ENCODE assay signal across 9 mouse cellular contexts in the genomic region with DNA sequence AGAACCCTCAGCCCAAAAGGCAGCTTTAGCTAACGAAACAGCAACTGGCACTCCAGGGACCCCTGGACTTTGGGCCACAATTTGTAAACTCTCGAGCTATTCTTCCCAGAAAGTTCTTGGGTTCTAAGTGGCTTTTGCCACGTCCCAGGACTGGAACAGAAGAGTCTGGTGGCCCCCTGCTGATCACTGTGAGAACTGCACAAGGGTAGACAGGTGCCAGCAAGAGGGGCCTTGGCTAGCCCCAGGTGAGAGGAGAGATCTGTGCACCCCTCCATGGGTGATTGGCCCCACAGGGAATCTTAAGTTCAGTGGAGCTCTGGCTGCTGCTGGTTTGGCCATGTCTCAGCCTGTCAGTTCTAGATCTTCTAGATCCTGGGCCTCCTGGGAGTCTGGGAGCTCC. TPM values are rescaled to one million over a fixed set of nuclear protein-coding genes. Genes with fewer than 3 reads are reported as not detected.
DNase-seq lines count a peak whose midpoint lies in the region; ATAC-seq and TF ChIP-seq lines count a peak whose summit lies in the region.
"Had no signal": no experiment of that assay in that cellular context is flagged by ENCODE, and none has a peak within 500 bp of the region (broad histone marks: within the 10 kb centered on the region; RNA-seq: fewer than 3 reads in every experiment).

No protein-coding gene starts in this region.

- intact Hi-C loops in left cerebral cortex, postnatal 25 days (cut with DNase I), result loop anchor here (5.0 kb wide), 1 partner anchor 129 kb away; no protein-coding TSS in a partner anchor

- 46% methylated on average over 3 of the region's 3 CpGs for WGBS in cerebellum, adult 2 months
- 35% methylated on average over 3 of the region's 3 CpGs for WGBS in forebrain, embryonic 11.5 days
- 32% methylated on average over 3 of the region's 3 CpGs for WGBS in midbrain, postnatal 0 days

- no peak for ATAC-seq in cerebellum, adult (ENCODE audit: insufficient number of reproducible peaks, low FRiP score, low TSS enrichment)
- ATAC-seq in forebrain, embryonic 11.5 days (replicated peaks; ENCODE audit: low FRiP score), result no peak
- peak; percentile 51 to 54; a peak in 2 of 4 replicates for ATAC-seq in hematopoietic stem cell, adult 5-6 weeks (replicated peaks in 1 of 2; ENCODE audit: insufficient read depth in 1 of 2, low FRiP score in 2 of 2, low TSS enrichment in 1 of 2, low read depth in 1 of 2, poor library complexity in 2 of 2, severe bottlenecking in 2 of 2)
- ATAC-seq in midbrain, postnatal 0 days (ENCODE audit: low FRiP score), result no peak

- TF ChIP-seq CTCF in cerebellum, adult 2 months (IDR thresholded peaks at IDR 0.05; ENCODE audit: borderline replicate concordance, insufficient read depth, low read depth, low read length), result peak; percentile 70; the same call in 1 of the 2 replicates
- TF ChIP-seq CTCF in midbrain, postnatal 0 days (IDR thresholded peaks at IDR 0.05), result peak; percentile 76

- H3K27me3 ChIP-seq in cerebellum, adult 2 months (ENCODE audit: control insufficient read depth, insufficient read depth, low read length), result no peaks in the 10 kb centered on the region
- H3K27me3 ChIP-seq in forebrain, embryonic 11.5 days (ENCODE audit: control insufficient read depth, insufficient read depth, low read length), result no peaks in the 10 kb centered on the region
- H3K27me3 ChIP-seq in midbrain, postnatal 0 days (ENCODE audit: insufficient read depth, low read length), result no peaks in the 10 kb centered on the region
- H3K27me3 ChIP-seq: lung, embryonic 15.5 days had no signal

- no peak overlapping the region for H3K9ac ChIP-seq in forebrain, embryonic 11.5 days (ENCODE audit: low read length)
- no peak overlapping the region for H3K9ac ChIP-seq in midbrain, postnatal 0 days (replicated peaks; ENCODE audit: low read length, poor library complexity, severe bottlenecking)
- H3K9ac ChIP-seq: lung, embryonic 15.5 days had no signal

- H3K4me1 ChIP-seq in cerebellum, adult 2 months (ENCODE audit: control insufficient read depth, insufficient read depth, low read length), result no peaks in the 10 kb centered on the region
- peaks cover 6% of the 10 kb centered on the region for H3K4me1 ChIP-seq in forebrain, embryonic 11.5 days (replicated peaks; ENCODE audit: control insufficient read depth, insufficient read depth, low read length)
- no peaks in the 10 kb centered on the region for H3K4me1 ChIP-seq in midbrain, postnatal 0 days (ENCODE audit: insufficient read depth, low read length)

- TF ChIP-seq POLR2A in cerebellum, adult 2 months (IDR thresholded peaks at IDR 0.05; ENCODE audit: borderline replicate concordance, insufficient read depth, low read length), result no peak

- no peak overlapping the region for H3K4me2 ChIP-seq in forebrain, embryonic 11.5 days (ENCODE audit: low read depth, low read length, severe bottlenecking)
- H3K4me2 ChIP-seq in midbrain, postnatal 0 days (ENCODE audit: low read depth, low read length, poor library complexity, severe bottlenecking), result no peak overlapping the region
- H3K4me2 ChIP-seq: lung, embryonic 15.5 days had no signal

- no peaks in the 10 kb centered on the region for H3K36me3 ChIP-seq in forebrain, embryonic 11.5 days (ENCODE audit: control insufficient read depth, insufficient read depth, low read length)
- H3K36me3 ChIP-seq in midbrain, postnatal 0 days (ENCODE audit: insufficient read depth, low read length), result no peaks in the 10 kb centered on the region
- H3K36me3 ChIP-seq: lung, embryonic 15.5 days had no signal

- no peak overlapping the region for H3K4me3 ChIP-seq in cerebellum, adult 2 months (replicated peaks; ENCODE audit: insufficient read depth, low read depth, low read length)
- H3K4me3 ChIP-seq in forebrain, embryonic 11.5 days (ENCODE audit: low read depth, low read length), result no peak overlapping the region
- H3K4me3 ChIP-seq in midbrain, postnatal 0 days (ENCODE audit: low read depth, low read length), result no peak overlapping the region
- H3K4me3 ChIP-seq: lung, embryonic 15.5 days had no signal

- peak; percentile 47 to 71 for DNase-seq in cerebellum, adult 2 months
- DNase-seq in adrenal gland, postnatal 4 days (ENCODE audit: low spot score in 2 of 2), result peak; percentile 34 to 43
- DNase-seq in forebrain, embryonic 11.5 days (ENCODE audit: low spot score), result peak; percentile 78
- DNase-seq in left cerebral cortex, postnatal 25 days (ENCODE audit: low spot score in 2 of 2), result peak; percentile 68
- peak; percentile 52 for DNase-seq in midbrain, postnatal 0 days (ENCODE audit: low spot score)
- peak; percentile 21 to 51 for DNase-seq in spleen, postnatal 14 days (ENCODE audit: low spot score in 2 of 2)

- H3K27ac ChIP-seq in cerebellum, adult 2 months (ENCODE audit: insufficient read depth, low read length), result no peak overlapping the region
- H3K27ac ChIP-seq in forebrain, embryonic 11.5 days (ENCODE audit: low read depth, low read length), result no peak overlapping the region
- no peak overlapping the region for H3K27ac ChIP-seq in midbrain, postnatal 0 days (ENCODE audit: low read depth, low read length)
- H3K27ac ChIP-seq: lung, embryonic 15.5 days had no signal

- H3K9me3 ChIP-seq in forebrain, embryonic 11.5 days (ENCODE audit: control insufficient read depth, low read length), result no peaks in the 10 kb centered on the region
- no peaks in the 10 kb centered on the region for H3K9me3 ChIP-seq in midbrain, postnatal 0 days (ENCODE audit: low read length)
- H3K9me3 ChIP-seq: lung, embryonic 15.5 days had no signal

RNA-seq across cellular contexts. Expression of a gene that starts 48.6 kb away (rescaled TPM):
- polyA plus RNA-seq in cerebellum, adult 2 months (2012; rRNA removed), result not detected in 2 replicates
- total RNA-seq in adrenal gland, postnatal 4 days (2021), result not detected
- not detected in 2 replicates for polyA plus RNA-seq in forebrain, embryonic 11.5 days (2014; fragmentation: Nextera tagmentation; extraction: Ambion mirVana)
- total RNA-seq in hematopoietic stem cell, adult 5-6 weeks (2017), result not detected in 2 replicates
- total RNA-seq in left cerebral cortex, postnatal 25 days (2021), result not detected
- total RNA-seq in midbrain, postnatal 0 days (2014; rRNA removed), result not detected in 2 replicates
- polyA plus RNA-seq in midbrain, postnatal 0 days (2015; fragmentation: Nextera tagmentation; extraction: Ambion mirVana), result not detected in 2 replicates
- polyA plus RNA-seq: lung, embryonic 15.5 days had no signal

Comparison
In these comparisons a context has a peak if more than half of its experiments do, and no peak if none do; other contexts are left out.
1. ATAC-seq: peak in hematopoietic stem cell, adult 5-6 weeks (2 of 2); none in cerebellum, adult (single experiment), forebrain, embryonic 11.5 days (single experiment) and midbrain, postnatal 0 days (single experiment).
2. Peak in every context shown above with its lines, with median percentiles within 50 percentile points of each other: DNase-seq.